Mouse (Mus musculus): Measurements from ENCODE around the gene Tbc1d10c. TPM values are rescaled to one million over a fixed set of nuclear protein-coding genes. Genes with fewer than 3 reads are reported as not detected.

Gene Tbc1d10c
- total and polyA plus RNA-seq, 3 experiments: 43.5 to 58.5 (median 46.3) TPM

DNA sequence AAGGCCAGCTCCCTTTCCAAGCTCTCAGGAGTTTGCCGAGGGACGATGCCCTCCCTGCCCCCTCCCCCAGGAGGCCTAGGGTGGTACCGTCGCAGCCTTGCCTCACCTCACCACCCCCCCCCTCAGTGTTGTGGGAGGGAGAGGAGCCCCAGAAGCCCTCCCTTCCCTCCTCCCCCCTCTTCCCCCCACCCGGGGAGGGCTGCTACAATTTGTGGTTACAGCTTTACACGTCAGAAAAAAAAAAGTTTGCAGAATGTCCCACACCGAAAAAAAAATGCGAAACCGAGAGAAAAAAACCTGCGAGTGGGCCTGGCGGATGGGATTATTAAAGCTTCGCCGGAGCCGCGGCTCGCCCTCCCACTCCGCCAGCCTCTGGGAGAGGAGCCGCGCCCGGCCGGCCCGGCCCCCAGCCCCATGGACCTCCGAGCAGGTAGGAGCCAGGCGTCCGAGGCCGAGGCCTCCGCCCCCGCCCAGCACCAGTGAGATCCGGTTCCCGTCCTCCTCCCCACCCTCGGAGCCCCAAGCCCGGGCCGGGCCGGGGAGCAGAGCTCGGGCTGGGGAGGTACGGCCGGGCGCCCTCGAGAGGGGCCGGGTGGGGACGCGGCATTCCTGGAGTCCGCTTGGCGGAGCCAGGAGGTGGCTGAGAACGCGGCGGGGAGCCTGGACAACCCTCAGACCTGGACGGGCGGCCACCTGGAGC is 23.1 kb upstream of the Tbc1d10c start, which contains the start of the genes Clcf1 and AC109138.7:
TSS of gene Clcf1 (plus strand) at position 168 of the 700 bp plus-strand sequence.
TSS of gene AC109138.7 (plus strand) at position 287 of the 700 bp plus-strand sequence.
- Histone ChIP-seq H3K4me2 (ENCODE audit: insufficient read depth, low read depth, poor library complexity, severe bottlenecking) (peak within 1 kb of the TSS; percentile 84), H3K27me3 (replicated peaks) (peaks cover 63% of the 10 kb centered on the region), H3K4me1 (ENCODE audit: control insufficient read depth in 1 of 2, insufficient read depth in 2 of 2) (peaks cover 9 to 28% of the 10 kb centered on the region in 2 experiments; a peak in 3 of 4 replicates), H3K9me3 (replicated peaks; ENCODE audit: low read length) (no peaks in the 10 kb centered on the region), H3K9ac (ENCODE audit: insufficient read depth, low read depth) (peak within 1 kb of the TSS; percentile 93), H3K79me2 (replicated peaks; ENCODE audit: control insufficient read depth, extremely low read depth, insufficient read depth, poor library complexity, severe bottlenecking) (no peaks in the 10 kb centered on the region), H3K4me3 (replicated peaks in 1 of 3; ENCODE audit: low read depth in 2 of 3, low read length in 2 of 3, poor library complexity in 1 of 3) (peak within 1 kb of the TSS; percentile 16 to 74 (median 33)), H3K27ac (ENCODE audit: insufficient read depth, low read depth) (no peak within 1 kb of the TSS), H3K36me3 (replicated peaks in 1 of 2; ENCODE audit: control insufficient read depth in 1 of 2, insufficient read depth in 1 of 2, low read length in 1 of 2) (no peaks in the 10 kb centered on the region)
- dilution Hi-C loops (cut with MboI; ENCODE audit: extremely low pct_ligation_motif_present, extremely low pct_unique_long_range_greater_than_20kb, low sequenced_read_pairs): no loop called here
- TF ChIP-seq MYC (IDR thresholded peaks at IDR 0.05; ENCODE audit: low read depth, low read length) (no peak), CHD1 (IDR thresholded peaks at IDR 0.05; ENCODE audit: low read depth, low read length) (no peak), USF2 (conservative IDR thresholded peaks at IDR 0.05; ENCODE audit: low read depth, low read length) (no peak), CTCF (conservative IDR thresholded peaks at IDR 0.05 in 1 of 2, IDR thresholded peaks at IDR 0.05 in 1 of 2; ENCODE audit: low read depth in 2 of 2, low read length in 2 of 2) (no peak), SMC3 (IDR thresholded peaks at IDR 0.05; ENCODE audit: low read depth, low read length) (no peak), MAX (IDR thresholded peaks at IDR 0.05; ENCODE audit: low read length) (no peak), ELF1 (IDR thresholded peaks at IDR 0.05; ENCODE audit: low read depth, low read length) (no peak), UBTF (IDR thresholded peaks at IDR 0.05; ENCODE audit: low read depth, low read length) (peak; percentile 91; the same call in 1 of the 2 replicates), MAZ (IDR thresholded peaks at IDR 0.05; ENCODE audit: low read depth, low read length) (peak; percentile 91), ZNF384 (IDR thresholded peaks at IDR 0.05; ENCODE audit: low read depth, low read length) (peak; percentile 84), RCOR1 (conservative IDR thresholded peaks at IDR 0.05; ENCODE audit: low read depth, low read length) (no peak), POLR2A (IDR thresholded peaks at IDR 0.05; ENCODE audit: low read depth, low read length) (no peak; the same call in 1 of the 2 replicates), JUND (conservative IDR thresholded peaks at IDR 0.05; ENCODE audit: low read depth, low read length) (no peak), ZKSCAN1 (IDR thresholded peaks at IDR 0.05; ENCODE audit: borderline replicate concordance, low read depth, low read length) (no peak), PAX5 (IDR thresholded peaks at IDR 0.05; ENCODE audit: low read length) (no peak), USF1 (IDR thresholded peaks at IDR 0.05; ENCODE audit: low read depth, low read length) (no peak), TCF12 (IDR thresholded peaks at IDR 0.05; ENCODE audit: low read depth, low read length) (no peak), ZC3H11A (IDR thresholded peaks at IDR 0.05; ENCODE audit: low read depth, low read length) (no peak), IRF4 (IDR thresholded peaks at IDR 0.05; ENCODE audit: low read depth, low read length) (no peak)
- DNase-seq (ENCODE audit: extremely low read depth): no peak
- in situ Hi-C loops (cut with MboI; ENCODE audit: low pct_ligation_motif_present, low pct_unique_long_range_greater_than_20kb, low sequenced_read_pairs): no loop called here

DNA sequence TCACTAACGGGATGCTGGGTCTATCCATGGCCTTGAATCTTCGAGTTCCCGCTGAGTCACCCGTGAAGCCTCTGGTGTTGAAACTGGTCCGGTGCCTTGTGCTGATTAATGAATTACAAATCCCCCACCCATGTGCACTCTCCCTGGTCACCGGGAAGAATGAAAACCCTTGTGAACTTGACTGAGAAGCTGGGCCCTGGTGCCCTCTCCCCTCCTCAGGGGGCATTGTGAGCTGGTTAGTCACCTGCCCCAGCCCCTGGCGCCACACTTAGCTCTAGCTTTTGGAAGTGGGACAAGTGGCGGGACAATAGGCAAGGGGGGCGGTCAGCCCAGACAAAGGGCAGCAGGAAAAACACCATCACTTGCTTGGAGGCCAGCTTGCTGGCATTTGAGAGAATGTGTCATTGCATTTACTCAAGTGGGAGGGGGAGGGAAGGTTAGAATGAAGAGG is 22.5 kb upstream of the Tbc1d10c start:
- peaks cover 64% of the 10 kb centered on the region for H3K27me3 ChIP-seq (replicated peaks)
- no peaks in the 10 kb centered on the region for H3K36me3 ChIP-seq (replicated peaks in 1 of 2; ENCODE audit: control insufficient read depth in 1 of 2, insufficient read depth in 1 of 2, low read length in 1 of 2)
- peak overlapping the region; percentile 84; the same call in 1 of the 2 replicates for H3K4me2 ChIP-seq (ENCODE audit: insufficient read depth, low read depth, poor library complexity, severe bottlenecking)
- TF ChIP-seq ZNF384 (IDR thresholded peaks at IDR 0.05; ENCODE audit: low read depth, low read length): no peak
- TF ChIP-seq SMC3 (IDR thresholded peaks at IDR 0.05; ENCODE audit: low read depth, low read length): no peak
- TF ChIP-seq POLR2A (IDR thresholded peaks at IDR 0.05; ENCODE audit: low read depth, low read length): no peak
- no peak for TF ChIP-seq RCOR1 (conservative IDR thresholded peaks at IDR 0.05; ENCODE audit: low read depth, low read length)
- no peak for TF ChIP-seq CHD1 (IDR thresholded peaks at IDR 0.05; ENCODE audit: low read depth, low read length)
- TF ChIP-seq EP300 (IDR thresholded peaks at IDR 0.05; ENCODE audit: low read length): no peak
- TF ChIP-seq SIN3A (IDR thresholded peaks at IDR 0.05; ENCODE audit: low read length): no peak
- TF ChIP-seq PAX5 (IDR thresholded peaks at IDR 0.05; ENCODE audit: low read length): no peak
- no peak for TF ChIP-seq RAD21 (IDR thresholded peaks at IDR 0.05; ENCODE audit: low read depth, low read length)
- no peak for TF ChIP-seq JUN (IDR thresholded peaks at IDR 0.05; ENCODE audit: insufficient read depth, low read depth, low read length)
- no peak for TF ChIP-seq MYC (IDR thresholded peaks at IDR 0.05; ENCODE audit: low read depth, low read length)
- no peak for TF ChIP-seq ZC3H11A (IDR thresholded peaks at IDR 0.05; ENCODE audit: low read depth, low read length)
- TF ChIP-seq MAX (IDR thresholded peaks at IDR 0.05; ENCODE audit: low read length): no peak
- no peak for TF ChIP-seq ETS1 (conservative IDR thresholded peaks at IDR 0.05; ENCODE audit: low read depth, low read length)
- TF ChIP-seq POLR2AphosphoS2 (IDR thresholded peaks at IDR 0.05; ENCODE audit: low read depth, low read length): no peak
- TF ChIP-seq ELF1 (IDR thresholded peaks at IDR 0.05; ENCODE audit: low read depth, low read length): no peak
- dilution Hi-C loops (cut with MboI; ENCODE audit: extremely low pct_ligation_motif_present, extremely low pct_unique_long_range_greater_than_20kb, low sequenced_read_pairs) (no loop called here), in situ Hi-C loops (cut with MboI; ENCODE audit: low pct_ligation_motif_present, low pct_unique_long_range_greater_than_20kb, low sequenced_read_pairs) (no loop called here)
- DNase-seq (ENCODE audit: extremely low read depth): no peak
- H3K4me1 ChIP-seq (ENCODE audit: control insufficient read depth in 1 of 2, insufficient read depth in 2 of 2): peaks cover 14 to 28% of the 10 kb centered on the region in 2 experiments
- no peak overlapping the region for H3K27ac ChIP-seq (ENCODE audit: insufficient read depth, low read depth)
- H3K9ac ChIP-seq (ENCODE audit: insufficient read depth, low read depth): no peak overlapping the region
- no peaks in the 10 kb centered on the region for H3K9me3 ChIP-seq (replicated peaks; ENCODE audit: low read length)
- H3K4me3 ChIP-seq (replicated peaks in 1 of 3; ENCODE audit: low read depth in 2 of 3, low read length in 2 of 3, poor library complexity in 1 of 3): no peak overlapping the region
- H3K79me2 ChIP-seq (replicated peaks; ENCODE audit: control insufficient read depth, extremely low read depth, insufficient read depth, poor library complexity, severe bottlenecking): no peaks in the 10 kb centered on the region
